Mouse (Mus musculus) heart, embryonic 15.5 days (tissue): ENCODE results near the gene Ifne. TPM values are rescaled to one million over a fixed set of nuclear protein-coding genes. Genes with fewer than 3 reads are reported as not detected.
"Not testable (repeated sequence)": the region's sequence is repeated elsewhere in the genome, so short reads cannot be mapped to it uniquely, and the experiment has no call there.

Experiments
- ATAC-seq: fragments of 200-750 bp; cut with Nextera tagmentation; replicated peaks from 2 replicates; pipeline ENCODE4 v1.8.0; 2017; ENCODE audit warnings: low read depth, moderate TSS enrichment; ENCODE audit not compliant: insufficient number of reproducible peaks, insufficient read depth, low FRiP score
- H3K27ac ChIP-seq: fragments of 300-500 bp; sonication (generic); 2 replicates; pipeline ENCODE4 v1.5.1; 2015; ENCODE audit warnings: mild to moderate bottlenecking, inconsistent platforms
- H3K27me3 ChIP-seq: fragments of 300-500 bp; sonication (generic); 2 replicates; pipeline ENCODE4 v1.6.1; 2015; ENCODE audit warnings: inconsistent platforms
- H3K36me3 ChIP-seq: fragments of 300-500 bp; sonication (generic); 2 replicates; pipeline ENCODE4 v1.6.1; 2015; ENCODE audit warnings: mild to moderate bottlenecking, inconsistent platforms
- H3K4me1 ChIP-seq: fragments of 300-500 bp; sonication (generic); replicated peaks from 2 replicates; pipeline ENCODE4 v1.6.1; 2015; ENCODE audit warnings: inconsistent platforms
- H3K4me2 ChIP-seq: fragments of 300-500 bp; sonication (generic); 2 replicates; pipeline ENCODE4 v1.6.1; 2015; ENCODE audit warnings: inconsistent platforms, mild to moderate bottlenecking, moderate library complexity
- H3K4me3 ChIP-seq: fragments of 300-500 bp; sonication (generic); 2 replicates; pipeline ENCODE4 v1.5.1; 2015; ENCODE audit warnings: mild to moderate bottlenecking, inconsistent platforms
- H3K9ac ChIP-seq: fragments of 300-500 bp; sonication (generic); 2 replicates; pipeline ENCODE4 v1.6.1; 2015; ENCODE audit warnings: mild to moderate bottlenecking, inconsistent platforms
- H3K9me3 ChIP-seq: fragments of 300-500 bp; sonication (generic); replicated peaks from 2 replicates; pipeline ENCODE4 v1.6.1; 2016; ENCODE audit warnings: inconsistent platforms
- WGBS: fragments of 180-500 bp; shearing (Covaris S2); methylation state at CpG from one replicate; pipeline ENCODE4 v1.1.7; 2015; ENCODE audit warnings: mixed read lengths; 5-methylcytosine and 5-hydroxymethylcytosine counted together
- polyA plus RNA-seq: library from polyadenylated mRNA; unstranded; fragments of >200 nt; fragmentation: Nextera tagmentation; extraction: Ambion mirVana; gene quantifications from 2 replicates; pipeline ENCODE4 v1.2.1, GENCODE M21; 2015

The Ifne gene
- polyA plus RNA-seq, 1 experiment from 2014 or later: not detected

- H3K4me1 ChIP-seq: 0 out of 2 replicates have a peak, but pooled peaks cover 6% of the 10 kb centered on the region
- no peak overlapping the region for H3K4me2 ChIP-seq
- no peak overlapping the region for H3K9ac ChIP-seq
- no peak for ATAC-seq
- no peak overlapping the region for H3K27ac ChIP-seq
- no peak overlapping the region for H3K4me3 ChIP-seq
- no peaks in the 10 kb centered on the region for H3K36me3 ChIP-seq
- peaks cover 19% of the 10 kb centered on the region for H3K27me3 ChIP-seq
- WGBS: 43% methylated on average over 6 of the region's 6 CpGs
- H3K9me3 ChIP-seq: no peaks in the 10 kb centered on the region
These were observed 14.9 kb downstream of the Ifne start for GRCm38 (mm10) chr4:88865011-88865569.

- peak overlapping the region; percentile 19; the same call in 1 of the 2 replicates for H3K4me2 ChIP-seq
- H3K27ac ChIP-seq: no peak overlapping the region
- H3K4me1 ChIP-seq: 0 out of 2 replicates have a peak, but pooled peaks cover 6% of the 10 kb centered on the region
- H3K36me3 ChIP-seq: no peaks in the 10 kb centered on the region
- no peak overlapping the region for H3K9ac ChIP-seq
- H3K9me3 ChIP-seq: no peaks in the 10 kb centered on the region
- peaks cover 19% of the 10 kb centered on the region for H3K27me3 ChIP-seq
- 51% methylated on average over 9 of the region's 9 CpGs for WGBS
- ATAC-seq: no peak
- 0 out of 2 replicates have a peak overlapping the region, but pooled peaks have one; percentile 6 for H3K4me3 ChIP-seq
These were observed 15.4 kb downstream of the Ifne start for GRCm38 (mm10) chr4:88864599-88864998.

GRCm38 (mm10) chr4:88863309-88863708, 16.7 kb downstream of the Ifne start:
- Histone ChIP-seq H3K27me3 (peaks cover 19% of the 10 kb centered on the region), H3K9ac (no peak overlapping the region), H3K4me3 (no peak overlapping the region), H3K4me1 (0 out of 2 replicates have a peak, but pooled peaks cover 3% of the 10 kb centered on the region), H3K9me3 (no peaks in the 10 kb centered on the region), H3K36me3 (no peaks in the 10 kb centered on the region), H3K27ac (no peak overlapping the region), H3K4me2 (no peak overlapping the region)
- WGBS: 13% methylated on average over 7 of the region's 7 CpGs
- no peak for ATAC-seq

- Histone ChIP-seq H3K9ac (no peak overlapping the region), H3K4me3 (no peak overlapping the region), H3K27ac (no peak overlapping the region), H3K9me3 (no peaks in the 10 kb centered on the region), H3K27me3 (peaks cover 7% of the 10 kb centered on the region), H3K4me2 (no peak overlapping the region), H3K36me3 (no peaks in the 10 kb centered on the region), H3K4me1 (no peaks in the 10 kb centered on the region)
- no peak for ATAC-seq
These were observed 20.8 kb downstream of the Ifne start for GRCm38 (mm10) chr4:88859214-88859613.

DNA sequence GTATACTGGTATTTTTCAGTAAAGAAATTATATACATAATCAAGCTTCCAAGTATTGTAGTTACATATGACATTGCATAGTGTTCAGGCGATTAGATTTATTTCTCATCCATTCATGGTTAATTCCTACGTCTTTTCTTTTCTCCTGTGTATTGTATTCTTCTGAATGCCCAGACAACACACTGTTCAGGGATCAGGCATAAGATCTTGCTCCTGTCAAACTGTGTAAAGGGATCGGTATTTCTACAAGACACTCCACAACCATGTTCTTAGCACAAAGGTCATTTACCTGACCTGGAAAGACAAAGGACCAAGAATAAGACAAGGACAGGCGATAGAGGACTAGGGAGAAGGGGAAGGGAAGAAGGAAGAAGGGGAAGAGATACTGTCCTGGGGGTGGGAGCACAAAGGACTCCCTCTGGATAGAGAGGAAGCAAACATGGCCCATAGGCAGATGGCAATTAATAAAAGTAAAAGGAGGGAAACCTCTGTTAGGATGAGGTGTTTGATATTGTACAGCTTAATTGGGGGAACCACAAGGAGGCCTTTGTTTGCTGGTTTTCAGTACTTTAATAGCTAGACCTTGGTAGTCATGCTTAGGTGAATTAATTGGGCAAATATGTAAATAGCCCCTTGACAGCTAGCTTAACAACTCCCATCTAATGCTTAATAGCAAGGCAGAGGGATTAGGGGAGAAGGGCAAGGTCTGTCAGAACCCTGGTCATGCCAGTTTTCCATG, 28.8 kb downstream of the Ifne start:
- H3K9ac ChIP-seq: no peak overlapping the region
- no peaks in the 10 kb centered on the region; the same call in 1 of the 2 replicates for H3K27me3 ChIP-seq
- H3K27ac ChIP-seq: no peak overlapping the region
- H3K36me3 ChIP-seq: no peaks in the 10 kb centered on the region
- no peak overlapping the region for H3K4me2 ChIP-seq
- H3K4me1 ChIP-seq: no peaks in the 10 kb centered on the region
- 69% methylated on average over 4 of the region's 4 CpGs for WGBS
- no peak for ATAC-seq
- H3K9me3 ChIP-seq: no peaks in the 10 kb centered on the region
- H3K4me3 ChIP-seq: no peak overlapping the region

DNA sequence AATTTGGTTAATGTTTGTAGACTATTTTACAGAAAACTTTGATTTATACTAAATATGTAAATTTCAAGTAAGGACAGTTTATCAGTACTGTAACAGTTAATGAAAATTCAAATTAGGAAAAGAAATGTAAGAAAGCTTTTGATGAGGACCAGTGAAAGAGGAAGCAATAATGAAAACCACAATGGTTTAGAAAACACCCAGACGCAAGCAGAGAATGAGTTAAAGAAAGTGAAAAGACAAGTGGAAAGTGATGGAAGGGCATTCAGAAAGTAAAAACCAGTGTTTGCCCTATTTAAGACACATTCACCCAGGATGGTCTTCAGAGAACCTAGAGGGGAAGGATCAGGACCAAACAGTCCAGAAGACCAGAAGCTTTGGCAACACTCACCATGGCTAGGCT, 30.3 kb downstream of the Ifne start, which contains the start of gene Ifna1:
TSS of gene Ifna1 (plus strand) at position 390 of the 400 bp plus-strand sequence.
- H3K27ac ChIP-seq: no peak within 1 kb of the TSS
- ATAC-seq: no peak
- H3K36me3 ChIP-seq: no peaks in the 10 kb centered on the region
- WGBS: 71% methylated on average over 1 of the region's 1 CpGs
- no peaks in the 10 kb centered on the region; the same call in 1 of the 2 replicates for H3K27me3 ChIP-seq
- H3K4me1 ChIP-seq: no peaks in the 10 kb centered on the region
- H3K4me3 ChIP-seq: no peak within 1 kb of the TSS
- no peak within 1 kb of the TSS for H3K9ac ChIP-seq
- H3K4me2 ChIP-seq: no peak within 1 kb of the TSS
- no peaks in the 10 kb centered on the region for H3K9me3 ChIP-seq

DNA sequence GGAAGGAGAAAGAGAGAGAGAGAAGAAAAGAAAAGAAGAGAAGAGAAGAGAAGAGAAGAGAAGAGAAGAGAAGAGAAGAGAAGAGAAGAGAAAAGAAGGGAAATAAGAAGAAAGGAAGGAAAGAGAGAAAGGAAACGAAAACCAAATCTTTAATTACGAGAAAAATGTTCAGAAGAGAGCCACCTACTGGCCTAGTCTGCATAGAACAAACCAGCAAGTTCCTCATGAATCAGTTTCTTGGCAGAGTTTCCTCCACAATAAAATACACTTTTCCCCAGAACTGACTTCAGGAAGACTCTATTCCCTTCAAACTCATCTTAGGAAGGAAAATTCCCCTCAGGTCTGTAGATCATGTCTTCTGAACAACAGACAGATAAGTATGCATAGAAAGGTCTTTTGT, 34.7 kb downstream of the Ifne start:
- no peak overlapping the region for H3K9ac ChIP-seq
- H3K27ac ChIP-seq: no peak overlapping the region
- no peaks in the 10 kb centered on the region for H3K9me3 ChIP-seq
- no peak overlapping the region for H3K4me3 ChIP-seq
- no peaks in the 10 kb centered on the region; the same call in 1 of the 2 replicates for H3K27me3 ChIP-seq
- no peaks in the 10 kb centered on the region for H3K36me3 ChIP-seq
- 47% methylated on average over 2 of the region's 2 CpGs for WGBS
- H3K4me1 ChIP-seq: no peaks in the 10 kb centered on the region
- ATAC-seq: no peak
- no peak overlapping the region for H3K4me2 ChIP-seq

- Histone ChIP-seq H3K4me2 (no peak within 1 kb of the TSS), H3K4me1 (no peaks in the 10 kb centered on the region), H3K9ac (no peak within 1 kb of the TSS), H3K9me3 (no peaks in the 10 kb centered on the region), H3K36me3 (no peaks in the 10 kb centered on the region), H3K27ac (no peak within 1 kb of the TSS), H3K27me3 (no peaks in the 10 kb centered on the region), H3K4me3 (no peak within 1 kb of the TSS)
- 71% methylated on average over 2 of the region's 2 CpGs for WGBS
- ATAC-seq: no peak
These were observed 38.5 kb downstream of the Ifne start, which contains the start of gene Ifna4 for GRCm38 (mm10) chr4:88841438-88841911. Gene Ifna4, plus strand, starts transcription at chr4:88841861.

GRCm38 (mm10) chr4:88840058-88840457, 39.9 kb downstream of the Ifne start:
- ATAC-seq: no peak
- WGBS: 48% methylated on average over 3 of the region's 3 CpGs
- Histone ChIP-seq H3K27me3 (no peaks in the 10 kb centered on the region), H3K27ac (no peak overlapping the region), H3K9me3 (no peaks in the 10 kb centered on the region), H3K9ac (no peak overlapping the region), H3K4me3 (no peak overlapping the region), H3K36me3 (no peaks in the 10 kb centered on the region), H3K4me1 (no peaks in the 10 kb centered on the region), H3K4me2 (no peak overlapping the region)

DNA sequence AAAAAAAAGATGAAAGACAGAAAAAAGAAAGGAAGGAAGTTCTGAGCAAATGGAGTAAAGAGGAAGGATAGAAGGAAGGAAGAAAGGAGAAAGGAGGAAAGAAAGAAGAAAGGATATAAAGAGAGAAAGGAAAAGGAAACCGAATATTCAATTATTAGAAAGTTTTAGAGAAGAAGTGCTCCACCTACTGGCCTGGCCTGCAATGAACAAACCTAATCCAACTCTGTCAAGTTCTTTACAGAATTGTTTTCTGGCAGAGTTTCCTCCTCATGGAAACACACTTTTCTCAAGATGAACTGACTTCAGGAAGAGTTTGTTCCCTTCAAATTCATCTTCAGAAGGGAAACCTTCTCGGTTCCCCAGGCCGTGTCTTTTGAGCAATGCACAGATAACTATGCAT, 41.2 kb downstream of the Ifne start:
- WGBS: 38% methylated on average over 3 of the region's 3 CpGs
- Histone ChIP-seq H3K4me3 (no peak overlapping the region), H3K4me2 (no peak overlapping the region), H3K27me3 (no peaks in the 10 kb centered on the region), H3K9ac (no peak overlapping the region), H3K27ac (no peak overlapping the region), H3K4me1 (no peaks in the 10 kb centered on the region), H3K9me3 (no peaks in the 10 kb centered on the region), H3K36me3 (no peaks in the 10 kb centered on the region)
- no peak for ATAC-seq

GRCm38 (mm10) chr4:88835225-88835624, 44.8 kb downstream of the Ifne start, which contains the start of gene Ifna5:
Gene Ifna5, plus strand, starts transcription at chr4:88835525.
- not testable (repeated sequence) for H3K9ac ChIP-seq, H3K27ac ChIP-seq, H3K9me3 ChIP-seq, H3K4me2 ChIP-seq, H3K27me3 ChIP-seq, ATAC-seq, H3K4me1 ChIP-seq, H3K36me3 ChIP-seq, H3K4me3 ChIP-seq
- WGBS: 72% methylated on average over 1 of the region's 1 CpGs
